Mouse (Mus musculus) stomach, postnatal 0 days (tissue): ENCODE data around the gene Stpg3.

Experiments
- CTCF ChIP-seq: IDR thresholded peaks from 2 replicates; pipeline ENCODE4 v1.5.1; 2016; ENCODE audit warnings: antibody characterized with exemption, low read depth, mild to moderate bottlenecking, moderate library complexity
- EP300 ChIP-seq: optimal IDR thresholded peaks from 2 replicates; pipeline ENCODE3; 2016; ENCODE audit warnings: antibody characterized with exemption

DNA sequence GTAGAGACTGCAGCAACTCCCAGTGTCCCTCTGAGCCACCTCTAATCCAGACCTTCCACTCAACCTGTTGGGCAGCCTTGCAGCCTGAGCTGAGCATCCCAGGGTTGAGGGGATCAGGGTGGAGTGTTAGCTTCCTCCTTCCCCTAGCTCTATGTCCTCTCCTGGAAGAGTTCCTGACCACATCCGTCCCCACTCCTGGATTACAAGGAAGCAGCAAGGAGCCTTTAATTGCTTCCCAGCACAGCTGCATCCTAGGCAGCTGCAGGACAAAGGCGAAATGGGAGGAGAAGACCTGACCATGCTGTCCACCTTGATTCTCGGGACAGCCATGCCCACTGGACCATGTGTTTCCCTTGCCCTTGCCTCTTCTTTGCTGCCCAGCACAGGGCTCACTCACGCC is 37.4 kb downstream of the Stpg3 start:
- TF ChIP-seq CTCF = no peak
- no peak for TF ChIP-seq EP300
